Mouse (Mus musculus) frontal cortex, postnatal 36 days (tissue): ENCODE results near the gene Dnah11.

Experiments used
- DNase-seq, 2 experiments: peaks; one replicate each; pipeline ENCODE4 v3.0.0; 2022; ENCODE audit warnings: low spot score in 2 of 2

The Dnah11 gene

DNA sequence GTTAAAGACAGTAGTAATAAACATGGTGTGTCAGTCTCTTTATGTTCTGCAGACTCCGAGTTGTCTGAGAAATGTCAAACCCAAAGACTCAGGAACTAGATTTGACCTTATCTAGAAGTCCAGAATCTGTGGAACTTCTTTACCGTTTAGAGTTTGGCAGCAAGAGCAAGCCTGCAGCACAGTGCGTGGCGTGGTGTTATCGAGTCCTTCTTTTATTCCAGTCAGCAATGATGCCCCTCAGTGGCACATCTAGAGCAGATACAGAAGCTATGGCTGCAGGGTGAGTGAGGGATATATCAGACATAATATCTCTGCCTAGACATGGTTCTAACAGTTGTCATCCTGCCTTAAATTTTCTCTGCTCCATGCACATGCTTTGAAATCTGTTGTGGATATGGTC, 336.2 kb downstream of the Dnah11 start:
- DNase-seq: no peak

DNA sequence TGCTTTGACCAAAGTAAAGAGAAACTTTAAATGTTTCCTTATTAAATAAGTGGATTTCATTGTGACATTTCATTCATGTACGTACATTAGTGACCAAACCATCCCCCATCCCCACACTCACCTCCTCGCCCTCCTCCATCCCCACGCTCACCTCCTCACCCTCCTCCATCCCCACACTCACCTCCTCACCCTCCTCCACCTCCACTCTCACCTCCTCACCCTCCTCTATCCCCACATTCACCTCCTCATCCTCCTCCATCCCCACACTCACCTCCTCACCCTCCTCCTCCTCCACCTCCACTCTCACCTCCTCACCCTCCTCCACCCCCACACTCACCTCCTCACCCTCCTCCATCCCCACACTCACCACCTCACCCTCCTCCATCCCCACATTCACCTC, 337.6 kb downstream of the Dnah11 start:
- no peak for DNase-seq

GRCm38 (mm10) chr12:117860840-117861239, 338.0 kb downstream of the Dnah11 start:
- DNase-seq: no peak

DNA sequence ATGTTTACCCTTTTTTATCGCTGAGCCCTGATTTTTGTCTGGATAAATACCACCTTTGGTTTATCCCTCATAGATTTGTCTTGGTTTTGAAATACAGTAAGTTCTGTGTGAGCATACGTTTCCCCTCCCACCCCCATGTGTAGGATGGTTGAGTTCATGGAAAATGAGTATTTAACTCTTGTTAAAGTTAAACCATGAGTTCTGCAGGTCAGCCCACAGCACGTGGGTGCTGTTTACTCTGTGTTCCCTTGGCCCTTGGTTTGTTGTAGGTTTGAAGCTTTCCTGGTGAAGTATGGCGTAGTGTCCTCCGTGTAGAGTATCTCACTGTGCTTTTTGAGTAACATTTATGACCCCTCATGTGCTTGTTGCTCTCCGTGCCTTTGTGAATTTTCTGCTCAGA, 341.0 kb downstream of the Dnah11 start:
- no peak for DNase-seq

DNA sequence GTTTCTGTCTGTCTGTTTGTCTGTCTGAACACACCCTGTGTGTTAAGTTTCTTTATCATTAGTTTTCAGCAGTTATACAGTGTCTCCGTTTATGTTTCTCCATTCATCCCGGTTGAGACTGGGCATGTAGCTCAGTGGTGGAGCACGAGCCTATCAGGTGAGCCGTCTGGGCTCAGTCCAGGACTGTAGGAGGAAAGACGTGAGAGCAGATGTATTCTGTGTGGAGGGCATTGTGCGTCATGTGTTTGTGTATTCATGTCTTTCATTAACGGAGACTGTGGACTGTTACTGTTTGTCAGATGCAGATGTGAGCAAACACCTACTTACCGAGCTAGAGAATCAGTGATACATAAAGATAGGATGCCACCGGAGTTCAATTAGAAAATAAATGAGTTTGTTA, 341.8 kb downstream of the Dnah11 start:
- DNase-seq: no peak

GRCm38 (mm10) chr12:117853316-117853715, 345.5 kb downstream of the Dnah11 start:
- DNase-seq: peak; percentile 50 to 54

DNA sequence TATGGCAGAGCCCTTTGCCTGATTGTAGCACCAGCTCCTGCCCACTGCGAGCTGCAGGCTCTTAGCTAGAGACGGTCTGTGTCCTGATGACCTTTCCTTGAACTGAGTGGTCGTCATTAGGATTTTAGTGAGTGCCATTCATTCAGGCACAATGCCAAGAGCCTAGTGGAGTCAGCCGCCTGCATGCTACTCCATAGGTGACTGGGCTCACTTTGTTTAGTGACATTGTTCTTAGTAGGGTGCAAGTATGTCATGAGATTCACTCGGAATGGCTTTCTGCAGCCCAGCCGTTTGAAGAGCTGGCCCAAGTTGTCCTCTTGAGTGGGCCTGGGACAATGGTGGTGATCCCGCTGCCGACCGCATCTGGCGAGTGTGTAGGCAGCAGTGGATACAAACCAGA, 348.4 kb downstream of the Dnah11 start:
- DNase-seq: no peak

GRCm38 (mm10) chr12:117848621-117849020, 350.2 kb downstream of the Dnah11 start:
- no peak for DNase-seq

DNA sequence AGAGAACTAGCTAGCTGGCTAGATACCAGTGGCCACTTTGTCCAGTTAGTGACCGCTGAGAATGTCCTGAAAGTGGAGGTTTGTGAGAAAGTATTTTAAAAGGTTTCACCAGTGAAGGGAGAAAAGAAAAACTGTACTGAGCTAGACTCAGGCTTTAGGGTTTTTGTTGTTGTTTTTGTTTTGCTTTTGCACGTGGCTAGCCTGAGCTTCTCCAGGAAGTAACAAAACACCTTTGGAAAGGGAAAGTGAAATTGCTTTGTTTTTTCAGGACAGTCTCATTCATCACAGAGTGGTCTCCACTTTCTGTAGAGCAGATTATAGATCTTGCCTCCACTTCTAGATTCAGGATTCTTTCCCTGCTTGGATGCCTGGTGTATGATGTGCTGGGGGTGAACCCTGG, 353.9 kb downstream of the Dnah11 start:
- DNase-seq: no peak

GRCm38 (mm10) chr12:117844075-117844408, 354.8 kb downstream of the Dnah11 start:
- DNase-seq: no peak

DNA sequence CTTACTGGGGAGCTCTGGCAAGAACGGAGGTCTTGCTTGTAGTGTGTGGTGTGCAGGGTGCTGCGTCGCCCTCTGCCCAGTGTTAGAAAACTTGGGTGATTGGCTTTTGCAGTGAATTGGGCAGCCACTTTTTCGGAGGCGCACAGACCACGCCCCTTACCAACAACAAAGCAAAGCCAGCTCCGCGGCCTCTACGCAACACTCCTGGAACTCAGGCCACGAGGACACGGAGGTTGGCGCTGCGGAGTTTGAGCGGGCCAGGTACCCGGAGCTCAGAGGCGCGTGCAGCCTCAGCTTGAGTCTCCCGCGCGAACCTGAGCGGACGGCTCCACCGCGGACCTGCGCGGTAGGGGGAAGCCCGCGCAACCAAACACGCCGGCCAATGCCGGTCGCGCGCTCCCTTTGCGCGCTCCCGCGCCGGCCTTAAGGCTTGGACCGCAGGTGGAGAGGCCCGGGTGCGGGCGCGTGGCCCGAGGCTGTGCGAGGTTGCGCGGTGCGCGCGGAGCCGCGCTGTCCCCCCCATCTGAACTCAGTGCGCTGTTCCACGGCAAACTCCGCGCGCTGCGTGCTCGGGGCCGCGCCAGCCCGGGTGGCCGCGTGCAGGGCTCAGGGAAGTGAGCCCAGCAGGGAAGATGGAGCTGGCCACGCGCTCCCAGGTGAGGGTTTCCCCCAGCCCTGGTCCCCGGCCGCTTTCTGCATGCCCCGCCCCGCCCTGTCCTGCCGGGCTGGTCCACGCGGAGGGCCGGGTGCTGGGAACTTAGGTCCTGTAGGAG, 355.4 kb downstream of the Dnah11 start:
- DNase-seq: peak; percentile 60 to 63

DNA sequence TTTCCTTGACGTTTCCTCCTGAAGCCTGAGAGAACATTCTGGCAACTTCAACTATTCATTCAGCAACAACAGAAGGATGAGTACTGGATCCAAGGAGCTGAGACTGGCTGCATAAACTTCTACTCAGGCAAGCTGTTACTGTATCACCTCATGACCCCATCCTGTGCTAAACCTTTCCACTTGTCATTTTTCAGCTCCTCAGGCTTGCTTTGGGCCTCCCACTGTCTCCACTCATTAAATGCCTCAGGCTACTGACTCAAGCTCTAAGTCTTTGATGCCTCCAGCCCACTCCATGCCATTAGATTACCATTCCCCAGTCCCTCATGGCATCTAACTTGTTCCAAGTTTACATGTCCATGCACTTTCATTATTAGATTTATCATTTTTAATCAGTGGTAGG, 356.2 kb downstream of the Dnah11 start:
- DNase-seq: no peak

GRCm38 (mm10) chr12:117840705-117841104, 358.1 kb downstream of the Dnah11 start:
- no peak for DNase-seq

- DNase-seq: no peak
These were observed 361.5 kb downstream of the Dnah11 start for GRCm38 (mm10) chr12:117837376-117837775.

DNA sequence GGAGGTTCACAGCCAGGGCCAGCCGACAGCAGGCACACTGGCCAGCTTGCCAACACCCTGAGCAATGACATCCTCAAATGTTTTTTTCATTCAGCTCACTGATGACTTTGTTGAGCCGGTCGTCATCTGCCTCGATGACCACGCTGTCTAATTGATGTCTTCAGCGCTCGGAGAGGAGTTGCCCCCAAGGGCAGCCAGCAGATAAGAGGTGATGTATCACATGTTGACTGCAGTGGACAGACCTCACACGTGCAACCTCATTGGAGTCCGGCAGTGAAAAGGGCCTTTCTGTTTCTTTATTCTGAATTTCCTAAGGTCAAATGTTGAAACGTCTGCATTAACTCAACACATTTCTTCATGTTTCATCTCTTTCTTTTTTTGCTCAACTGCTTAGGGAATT, 363.5 kb downstream of the Dnah11 start:
- no peak for DNase-seq

DNA sequence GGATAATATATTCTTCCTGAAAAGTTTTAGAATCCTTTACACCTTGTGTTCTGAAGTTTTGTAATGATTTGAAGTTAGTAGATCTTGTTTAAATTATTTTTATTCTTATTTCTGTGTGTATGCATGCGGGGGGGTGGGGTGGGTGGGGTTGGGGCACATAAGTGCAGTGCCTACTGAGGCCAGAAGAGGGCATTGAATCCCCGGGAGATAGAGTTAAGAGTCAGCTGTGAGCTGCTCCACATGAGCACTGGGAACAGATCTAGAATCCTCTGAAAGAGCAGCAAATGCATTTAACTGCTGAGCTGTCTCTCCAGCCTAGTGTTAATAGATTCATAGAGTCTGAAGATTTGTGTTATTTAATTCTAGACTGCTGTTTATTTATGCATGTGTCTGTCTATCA, 364.2 kb downstream of the Dnah11 start:
- no peak for DNase-seq

DNA sequence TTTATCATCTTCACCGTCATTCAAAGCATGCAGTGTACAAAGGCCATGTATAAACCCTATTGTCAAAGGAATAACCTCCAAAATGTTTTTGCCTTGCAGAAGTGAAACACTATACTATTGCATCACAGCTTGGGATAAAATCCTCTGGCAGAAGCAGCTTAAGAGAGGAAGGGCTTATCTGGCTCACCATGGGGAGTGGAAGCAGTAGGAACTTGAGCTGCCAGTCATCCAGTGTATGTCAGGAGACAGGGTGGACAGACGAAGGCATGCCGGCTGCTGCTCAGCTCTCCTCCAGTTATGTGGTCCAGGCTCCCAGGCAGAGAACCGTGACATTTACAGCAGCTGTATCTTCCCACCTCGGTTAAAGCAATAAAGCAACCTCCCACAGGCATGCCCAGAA, 366.7 kb downstream of the Dnah11 start:
- DNase-seq: no peak

DNA sequence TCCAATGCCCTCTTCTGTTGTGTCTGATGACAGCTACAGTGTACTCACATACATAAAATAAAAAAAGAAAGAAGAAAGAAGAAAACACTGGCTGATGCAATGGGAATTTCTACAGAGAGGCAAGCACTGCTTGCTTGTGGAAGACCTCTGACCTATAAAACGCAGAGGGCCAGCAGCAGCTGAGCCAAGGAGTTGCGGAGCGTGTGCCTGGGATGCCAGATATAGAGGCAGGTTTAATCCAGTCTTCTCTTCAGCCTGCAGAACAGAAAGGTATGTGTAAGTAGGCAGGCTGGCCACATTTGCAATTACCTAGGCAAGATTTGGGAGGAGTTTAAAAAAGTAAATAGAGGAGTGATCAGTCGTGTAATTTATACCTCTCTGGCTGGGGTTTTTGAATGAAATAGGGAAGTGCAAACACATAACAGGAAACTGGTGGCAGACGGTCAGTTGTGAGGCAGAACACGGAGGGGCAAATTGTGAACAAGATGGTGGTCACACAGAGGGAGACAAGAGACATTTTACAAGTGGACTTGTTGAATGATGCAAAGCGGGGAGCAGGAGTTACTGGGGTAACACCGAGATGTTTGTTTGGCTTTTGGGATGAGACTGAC, 367.4 kb downstream of the Dnah11 start:
- DNase-seq: no peak

DNA sequence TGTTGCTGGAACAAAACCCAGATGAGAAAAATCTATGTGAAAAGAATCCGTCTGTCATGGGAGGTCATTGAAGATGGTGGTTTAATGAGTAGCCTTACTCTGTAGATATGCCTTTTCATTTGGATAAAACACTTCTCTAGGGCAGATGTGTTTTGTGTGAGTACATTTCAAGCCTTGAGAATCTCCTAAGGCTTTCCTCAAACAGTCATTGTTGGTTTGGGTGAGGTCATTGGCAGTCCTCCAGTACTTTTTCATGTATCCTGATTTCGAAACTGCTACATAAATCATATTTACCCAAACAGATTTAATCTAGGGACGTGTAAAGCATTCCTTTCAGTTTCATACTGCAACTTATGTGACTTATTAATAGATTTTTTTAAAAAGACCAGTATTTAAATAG, 370.5 kb downstream of the Dnah11 start:
- no peak for DNase-seq
